Mouse (Mus musculus) CD4-positive, CD25-positive, alpha-beta regulatory T cell, adult 4 months (primary cell): ENCODE results near the gene A630001G21Rik. TPM values are rescaled to one million over a fixed set of nuclear protein-coding genes. Genes with fewer than 3 reads are reported as not detected.

Source experiments
- ATAC-seq: one replicate; pipeline ENCODE4 v1.8.0; 2017
- polyA plus RNA-seq, 2 experiments: library from polyadenylated mRNA; unstranded; fragments of 100-300 nt; shearing (Covaris generic); gene quantifications; one replicate each; pipeline ENCODE4 v1.2.1; 2017

Gene A630001G21Rik
- polyA plus RNA-seq, 2 experiments from 2014 or later = 43.4 to 55.8 TPM

GRCm38 (mm10) chr1:85734511-85734910 lies 43.9 kb downstream of the A630001G21Rik start:
- no peak for ATAC-seq

GRCm38 (mm10) chr1:85732581-85732980 lies 45.9 kb downstream of the A630001G21Rik start:
- ATAC-seq = peak; percentile 73

GRCm38 (mm10) chr1:85730471-85730870 lies 48.0 kb downstream of the A630001G21Rik start:
- ATAC-seq = peak; percentile 43

- ATAC-seq = peak; percentile 83
These were observed 58.1 kb downstream of the A630001G21Rik start for GRCm38 (mm10) chr1:85720220-85720893.

- ATAC-seq = no peak
These were observed 59.4 kb downstream of the A630001G21Rik start for GRCm38 (mm10) chr1:85719049-85719448.

- no peak for ATAC-seq
These were observed 61.9 kb downstream of the A630001G21Rik start for GRCm38 (mm10) chr1:85716447-85717027.

- no peak for ATAC-seq
These were observed 63.9 kb downstream of the A630001G21Rik start for GRCm38 (mm10) chr1:85714501-85714900.

- ATAC-seq = no peak
These were observed 71.7 kb downstream of the A630001G21Rik start for GRCm38 (mm10) chr1:85706754-85707153.

- ATAC-seq = no peak
These were observed 72.9 kb downstream of the A630001G21Rik start for GRCm38 (mm10) chr1:85705552-85705951.

- peak; percentile 93 for ATAC-seq
These were observed 74.9 kb downstream of the A630001G21Rik start for GRCm38 (mm10) chr1:85703245-85704186.

- ATAC-seq = no peak
These were observed 75.9 kb downstream of the A630001G21Rik start for GRCm38 (mm10) chr1:85702531-85702930.

- peak; percentile 64 for ATAC-seq
These were observed 80.5 kb downstream of the A630001G21Rik start for GRCm38 (mm10) chr1:85697721-85698493.

- ATAC-seq = no peak
These were observed 82.8 kb downstream of the A630001G21Rik start for GRCm38 (mm10) chr1:85695646-85696045.

- no peak for ATAC-seq
These were observed 85.2 kb downstream of the A630001G21Rik start for GRCm38 (mm10) chr1:85693280-85693679.

GRCm38 (mm10) chr1:85692281-85692680 lies 86.2 kb downstream of the A630001G21Rik start:
- ATAC-seq = no peak

GRCm38 (mm10) chr1:85690544-85690943 lies 87.9 kb downstream of the A630001G21Rik start:
- ATAC-seq = no peak

GRCm38 (mm10) chr1:85687346-85687745 lies 91.1 kb downstream of the A630001G21Rik start:
- peak; percentile 91 for ATAC-seq

- peak; percentile 63 for ATAC-seq
These were observed 91.8 kb downstream of the A630001G21Rik start for GRCm38 (mm10) chr1:85686666-85687065.

GRCm38 (mm10) chr1:85680226-85680625 lies 98.2 kb downstream of the A630001G21Rik start:
- ATAC-seq = peak; percentile 41
